Mouse (Mus musculus) heart, embryonic 14.5 days (tissue): Measurements from ENCODE around the gene Fam3c. TPM values are rescaled to one million over a fixed set of nuclear protein-coding genes. Genes with fewer than 3 reads are reported as not detected.
A peak's percentile ranks its signal among the peaks of the same experiment; 100 is the strongest.
"Not testable (repeated sequence)": the region's sequence is repeated elsewhere in the genome, so short reads cannot be mapped to it uniquely, and the experiment has no call there.

Source experiments
- ATAC-seq: fragments of 200-750 bp; cut with Nextera tagmentation; 2 replicates; pipeline ENCODE4 v1.8.0; 2017; ENCODE audit warnings: low read depth, moderate TSS enrichment; ENCODE audit not compliant: insufficient number of reproducible peaks, insufficient read depth, low FRiP score
- H3K27ac ChIP-seq, 2 experiments: fragments of 200-500 bp in 1 of 2; fragments of 300-500 bp in 1 of 2; sonication (generic) in 1 of 2; replicated peaks in 1 of 2; 2 replicates each; pipeline ENCODE4 v1.5.1; 2012 to 2014; ENCODE audit warnings: low read depth in 2 of 2, low read length in 2 of 2, control low read depth in 1 of 2, mild to moderate bottlenecking in 1 of 2, mixed read lengths in 1 of 2; ENCODE audit not compliant: control insufficient read depth in 1 of 2, insufficient read depth in 1 of 2
- H3K27me3 ChIP-seq: fragments of 300-500 bp; sonication (generic); 2 replicates; pipeline ENCODE4 v1.6.1; 2014; ENCODE audit warnings: mild to moderate bottlenecking, low read length, control low read depth; ENCODE audit not compliant: control insufficient read depth, insufficient read depth
- H3K36me3 ChIP-seq: fragments of 300-500 bp; sonication (generic); 2 replicates; pipeline ENCODE4 v1.6.1; 2014; ENCODE audit warnings: mild to moderate bottlenecking, control low read depth, low read length, mixed read lengths; ENCODE audit not compliant: control insufficient read depth, insufficient read depth
- H3K4me1 ChIP-seq, 2 experiments: fragments of 200-500 bp in 1 of 2; fragments of 300-500 bp in 1 of 2; sonication (generic) in 1 of 2; 2 replicates each; pipeline ENCODE4 v1.6.1; 2012 to 2014; ENCODE audit warnings: low read length in 2 of 2, control low read depth in 1 of 2, mixed read lengths in 1 of 2; ENCODE audit not compliant: control insufficient read depth in 2 of 2, insufficient read depth in 2 of 2
- H3K4me2 ChIP-seq: fragments of 300-500 bp; sonication (generic); 2 replicates; pipeline ENCODE4 v1.6.1; 2014; ENCODE audit warnings: mild to moderate bottlenecking, low read length
- H3K4me3 ChIP-seq, 2 experiments: fragments of 200-500 bp in 1 of 2; fragments of 300-500 bp in 1 of 2; sonication (generic) in 1 of 2; 2 replicates each; pipeline ENCODE4 v1.5.1; 2012 to 2014; ENCODE audit warnings: low read length in 2 of 2, mild to moderate bottlenecking in 2 of 2, control low read depth in 1 of 2, low read depth in 1 of 2, moderate library complexity in 1 of 2; ENCODE audit not compliant: control insufficient read depth in 1 of 2, insufficient read depth in 1 of 2
- H3K9ac ChIP-seq: fragments of 300-500 bp; sonication (generic); 2 replicates; pipeline ENCODE4 v1.6.1; 2014; ENCODE audit warnings: mild to moderate bottlenecking, low read length
- H3K9me3 ChIP-seq: fragments of 300-500 bp; sonication (generic); 2 replicates; pipeline ENCODE4 v1.6.1; 2016; ENCODE audit warnings: low read length, control low read depth; ENCODE audit not compliant: control insufficient read depth
- WGBS: fragments of 180-500 bp; shearing (Covaris S2); extraction: QIAGEN DNeasy Blood & Tissue Kit; methylation state at CpG from one replicate; pipeline ENCODE4 v1.1.7; 2014; 5-methylcytosine and 5-hydroxymethylcytosine counted together
- polyA plus RNA-seq: library from polyadenylated mRNA; unstranded; fragments of >200 nt; fragmentation: Nextera tagmentation; extraction: Ambion mirVana; gene quantifications from 2 replicates; pipeline ENCODE4 v1.2.1, GENCODE M21; 2014

The Fam3c gene
- polyA plus RNA-seq, 1 experiment from 2014 or later: 49.6 TPM

GRCm38 (mm10) chr6:22268677-22269076, 87.4 kb downstream of the Fam3c start:
- Histone ChIP-seq H3K4me1 (peaks cover 0 to 9% of the 10 kb centered on the region in 2 experiments; a peak in 2 of 4 replicates), H3K4me3 (no peak overlapping the region), H3K27me3 (no peaks in the 10 kb centered on the region), H3K4me2 (no peak overlapping the region), H3K9ac (no peak overlapping the region), H3K27ac (no peak overlapping the region), H3K9me3 (no peaks in the 10 kb centered on the region), H3K36me3 (no peaks in the 10 kb centered on the region)
- no peak for ATAC-seq

GRCm38 (mm10) chr6:22267807-22268667, 88.0 kb downstream of the Fam3c start:
- no peak overlapping the region for H3K4me2 ChIP-seq
- ATAC-seq: no peak
- no peaks in the 10 kb centered on the region for H3K36me3 ChIP-seq
- H3K9me3 ChIP-seq: no peaks in the 10 kb centered on the region
- H3K4me3 ChIP-seq: no peak overlapping the region
- no peak overlapping the region for H3K9ac ChIP-seq
- H3K4me1 ChIP-seq: peaks cover 0 to 9% of the 10 kb centered on the region in 2 experiments; a peak in 2 of 4 replicates
- no peaks in the 10 kb centered on the region for H3K27me3 ChIP-seq
- 75% methylated on average over 5 of the region's 5 CpGs for WGBS
- no peak overlapping the region for H3K27ac ChIP-seq

- no peak overlapping the region for H3K27ac ChIP-seq
- H3K4me2 ChIP-seq: no peak overlapping the region
- peaks cover 3 to 17% of the 10 kb centered on the region in 2 experiments for H3K4me1 ChIP-seq
- no peak overlapping the region for H3K4me3 ChIP-seq
- no peak overlapping the region for H3K9ac ChIP-seq
- H3K36me3 ChIP-seq: no peaks in the 10 kb centered on the region
- no peak for ATAC-seq
- H3K27me3 ChIP-seq: no peaks in the 10 kb centered on the region
- 69% methylated on average over 4 of the region's 4 CpGs for WGBS
- H3K9me3 ChIP-seq: no peaks in the 10 kb centered on the region
These were observed 90.0 kb downstream of the Fam3c start for GRCm38 (mm10) chr6:22266018-22266417.

- not testable (repeated sequence) for H3K9ac ChIP-seq, H3K9me3 ChIP-seq, H3K4me3 ChIP-seq, ATAC-seq, H3K36me3 ChIP-seq, H3K27me3 ChIP-seq, H3K4me1 ChIP-seq, H3K27ac ChIP-seq, H3K4me2 ChIP-seq
- 82% methylated on average over 8 of the region's 8 CpGs for WGBS
These were observed 91.9 kb downstream of the Fam3c start for GRCm38 (mm10) chr6:22264094-22264493.

GRCm38 (mm10) chr6:22262519-22262918, 93.5 kb downstream of the Fam3c start:
- Histone ChIP-seq H3K4me1 (peaks cover 5 to 11% of the 10 kb centered on the region in 2 experiments; a peak in 3 of 4 replicates), H3K27me3 (no peaks in the 10 kb centered on the region), H3K9ac (no peak overlapping the region), H3K9me3 (no peaks in the 10 kb centered on the region), H3K4me2 (no peak overlapping the region), H3K27ac (no peak overlapping the region), H3K36me3 (no peaks in the 10 kb centered on the region), H3K4me3 (no peak overlapping the region)
- ATAC-seq: no peak
- WGBS: 49% methylated on average over 4 of the region's 4 CpGs

- ATAC-seq: no peak
- H3K36me3 ChIP-seq: no peaks in the 10 kb centered on the region
- no peak overlapping the region for H3K9ac ChIP-seq
- WGBS: 35% methylated on average over 4 of the region's 4 CpGs
- H3K27ac ChIP-seq: peak overlapping the region in 1 of 2 experiments; percentile 39; a peak in 1 of 4 replicates
- peaks cover 5 to 11% of the 10 kb centered on the region in 2 experiments; a peak in 3 of 4 replicates for H3K4me1 ChIP-seq
- no peaks in the 10 kb centered on the region for H3K27me3 ChIP-seq
- H3K4me3 ChIP-seq: no peak overlapping the region
- no peak overlapping the region for H3K4me2 ChIP-seq
- H3K9me3 ChIP-seq: no peaks in the 10 kb centered on the region
These were observed 97.3 kb downstream of the Fam3c start for GRCm38 (mm10) chr6:22258784-22259183.
